Mouse (Mus musculus) small intestine, adult 2 months (tissue): ENCODE data around the gene Kcnh5. TPM values are rescaled to one million over a fixed set of nuclear protein-coding genes. Genes with fewer than 3 reads are reported as not detected.

Experiments
- H3K27ac ChIP-seq: fragments of 200-500 bp; 2 replicates; pipeline ENCODE4 v1.5.1; 2012; ENCODE audit warnings: low read depth, low read length, control low read depth, inconsistent platforms; ENCODE audit not compliant: insufficient read depth
- H3K27me3 ChIP-seq: fragments of 200-500 bp; 2 replicates; pipeline ENCODE4 v1.6.1; 2012; ENCODE audit warnings: mild to moderate bottlenecking, moderate library complexity, low read length, inconsistent platforms; ENCODE audit not compliant: control insufficient read depth, insufficient read depth
- H3K36me3 ChIP-seq: fragments of 200-500 bp; 2 replicates; pipeline ENCODE4 v1.6.1; 2012; ENCODE audit warnings: mild to moderate bottlenecking, low read length, control low read depth, inconsistent platforms; ENCODE audit not compliant: control insufficient read depth, insufficient read depth
- H3K4me1 ChIP-seq: fragments of 200-500 bp; 2 replicates; pipeline ENCODE4 v1.6.1; 2012; ENCODE audit warnings: low read length, inconsistent platforms, mixed read lengths; ENCODE audit not compliant: control insufficient read depth, insufficient read depth, insufficient read length
- H3K4me3 ChIP-seq: fragments of 200-500 bp; 2 replicates; pipeline ENCODE4 v1.5.1; 2012; ENCODE audit warnings: low read depth, mild to moderate bottlenecking, control low read depth, inconsistent platforms, low read length, moderate library complexity
- CTCF ChIP-seq: fragments of 200-500 bp; IDR thresholded peaks from 2 replicates; pipeline ENCODE4 v1.5.1; 2012; ENCODE audit warnings: low read depth, mild to moderate bottlenecking, control low read depth, inconsistent platforms, low read length, moderate library complexity, mixed read lengths; ENCODE audit not compliant: insufficient replicate concordance, insufficient read length; ENCODE audit errors: extremely low read depth
- POLR2A ChIP-seq: fragments of 200-500 bp; IDR thresholded peaks from 2 replicates; pipeline ENCODE4 v1.6.1; 2012; ENCODE audit warnings: low read depth, mild to moderate bottlenecking, control low read depth, inconsistent platforms, low read length, moderate library complexity
- WGBS: fragments of 180-500 bp; shearing (Covaris S2); methylation state at CpG from one replicate; pipeline ENCODE4 v1.1.7; 2018; 5-methylcytosine and 5-hydroxymethylcytosine counted together
- polyA plus RNA-seq: library from polyadenylated mRNA; depleted of rRNA; stranded (reverse); fragments of >200 nt; gene quantifications from 2 replicates; pipeline ENCODE4 v1.2.3, GENCODE M21; 2012

The Kcnh5 gene
- polyA plus RNA-seq, 1 experiment: not detected

- Histone ChIP-seq H3K4me3 (no peak overlapping the region), H3K27me3 (no peaks in the 10 kb centered on the region), H3K4me1 (no peaks in the 10 kb centered on the region), H3K36me3 (no peaks in the 10 kb centered on the region), H3K27ac (no peak overlapping the region)
- TF ChIP-seq CTCF (no peak), POLR2A (no peak)
- WGBS: 60% methylated on average over 2 of the region's 2 CpGs
Observed at GRCm38 (mm10) chr12:74952661-74953060, 224.5 kb downstream of the Kcnh5 start.

- Histone ChIP-seq H3K27ac (no peak overlapping the region), H3K27me3 (no peaks in the 10 kb centered on the region), H3K4me1 (no peaks in the 10 kb centered on the region), H3K4me3 (no peak overlapping the region), H3K36me3 (no peaks in the 10 kb centered on the region)
- 76% methylated on average over 9 of the region's 9 CpGs for WGBS
- TF ChIP-seq CTCF (no peak), POLR2A (no peak)
Observed at GRCm38 (mm10) chr12:74951124-74952115, 225.7 kb downstream of the Kcnh5 start.

GRCm38 (mm10) chr12:74901331-74901730, 275.8 kb downstream of the Kcnh5 start:
- no peak for TF ChIP-seq POLR2A
- TF ChIP-seq CTCF: no peak
- Histone ChIP-seq H3K4me1 (no peaks in the 10 kb centered on the region), H3K27me3 (no peaks in the 10 kb centered on the region), H3K27ac (no peak overlapping the region), H3K36me3 (no peaks in the 10 kb centered on the region), H3K4me3 (no peak overlapping the region)
- 83% methylated on average over 6 of the region's 6 CpGs for WGBS

GRCm38 (mm10) chr12:74900777-74901176, 276.4 kb downstream of the Kcnh5 start:
- H3K4me3 ChIP-seq: no peak overlapping the region
- no peaks in the 10 kb centered on the region for H3K27me3 ChIP-seq
- no peak overlapping the region for H3K27ac ChIP-seq
- no peaks in the 10 kb centered on the region for H3K36me3 ChIP-seq
- no peak for TF ChIP-seq POLR2A
- TF ChIP-seq CTCF: no peak
- no peaks in the 10 kb centered on the region for H3K4me1 ChIP-seq

- WGBS: 89% methylated on average over 4 of the region's 4 CpGs
- H3K27me3 ChIP-seq: no peaks in the 10 kb centered on the region
- H3K27ac ChIP-seq: no peak overlapping the region
- TF ChIP-seq CTCF (no peak), POLR2A (no peak)
- H3K36me3 ChIP-seq: no peaks in the 10 kb centered on the region
- no peak overlapping the region for H3K4me3 ChIP-seq
- H3K4me1 ChIP-seq: no peaks in the 10 kb centered on the region
Observed at GRCm38 (mm10) chr12:74899055-74899454, 278.1 kb downstream of the Kcnh5 start.

GRCm38 (mm10) chr12:74898211-74898610, 278.9 kb downstream of the Kcnh5 start:
- no peaks in the 10 kb centered on the region for H3K36me3 ChIP-seq
- TF ChIP-seq POLR2A (no peak), CTCF (no peak)
- WGBS: 94% methylated on average over 9 of the region's 9 CpGs
- no peaks in the 10 kb centered on the region for H3K27me3 ChIP-seq
- no peak overlapping the region for H3K27ac ChIP-seq
- no peak overlapping the region for H3K4me3 ChIP-seq
- H3K4me1 ChIP-seq: no peaks in the 10 kb centered on the region

- H3K36me3 ChIP-seq: no peaks in the 10 kb centered on the region
- no peak overlapping the region for H3K4me3 ChIP-seq
- H3K27me3 ChIP-seq: no peaks in the 10 kb centered on the region
- WGBS: 75% methylated on average over 11 of the region's 11 CpGs
- H3K27ac ChIP-seq: no peak overlapping the region
- TF ChIP-seq POLR2A: no peak
- no peak for TF ChIP-seq CTCF
- H3K4me1 ChIP-seq: no peaks in the 10 kb centered on the region
Observed at GRCm38 (mm10) chr12:74894870-74895423, 282.2 kb downstream of the Kcnh5 start.
